Mouse (Mus musculus): ENCODE measurements at regions not wholly inside any gene's neighbourhood (a gene's known extent, or its start where the extent isn't known, plus 50 kb on each side); places are given as distances from the start of the nearest gene placed in this dataset.

GRCm38 (mm10) chr15:86689694-86690093, 475.4 kb downstream of the Tbc1d22a start:
- ATAC-seq (ENCODE audit: insufficient number of reproducible peaks, low FRiP score, low TSS enrichment, low read depth) (no peak), DNase-seq (ENCODE audit: low spot score) (no peak)
- Histone ChIP-seq H3K4me3 (ENCODE audit: low read depth, low read length) (no peak overlapping the region), H3K9ac (ENCODE audit: low read length) (no peak overlapping the region), H3K4me2 (ENCODE audit: low read depth, severe bottlenecking) (no peak overlapping the region), H3K27ac (replicated peaks; ENCODE audit: low read depth, low read length) (no peak overlapping the region), H3K27me3 (ENCODE audit: control insufficient read depth, insufficient read depth, low read length) (no peaks in the 10 kb centered on the region), H3K4me1 (ENCODE audit: control insufficient read depth, insufficient read depth, low read length) (no peaks in the 10 kb centered on the region), H3K9me3 (ENCODE audit: control insufficient read depth, low read length) (no peaks in the 10 kb centered on the region), H3K36me3 (ENCODE audit: control insufficient read depth, insufficient read depth, low read length) (no peaks in the 10 kb centered on the region)
- 79% methylated on average over 8 of the region's 8 CpGs for WGBS

DNA sequence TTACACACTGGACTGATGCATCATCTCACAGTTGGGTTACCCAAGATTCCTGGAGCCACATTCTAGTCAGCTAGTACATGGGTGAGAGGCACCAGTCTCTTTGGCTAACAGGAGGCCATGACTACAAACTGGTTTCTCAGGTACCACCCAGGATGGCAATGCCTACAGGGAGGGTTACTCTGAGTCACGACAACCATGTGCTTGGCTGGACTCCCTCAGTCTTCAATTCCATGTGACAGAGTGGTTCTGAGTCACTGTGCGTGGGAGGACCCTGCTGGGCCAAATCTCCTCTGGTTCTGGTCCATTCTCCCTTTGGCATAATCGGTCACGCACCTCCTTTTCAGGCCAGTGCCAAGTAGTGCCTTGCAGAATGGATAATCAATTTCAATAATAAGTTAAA, 482.5 kb downstream of the Tbc1d22a start:
- Histone ChIP-seq H3K9ac (ENCODE audit: low read length) (no peak overlapping the region), H3K4me3 (ENCODE audit: low read depth, low read length) (no peak overlapping the region), H3K9me3 (ENCODE audit: control insufficient read depth, low read length) (no peaks in the 10 kb centered on the region), H3K27me3 (ENCODE audit: control insufficient read depth, insufficient read depth, low read length) (no peaks in the 10 kb centered on the region), H3K27ac (replicated peaks; ENCODE audit: low read depth, low read length) (no peak overlapping the region), H3K36me3 (ENCODE audit: control insufficient read depth, insufficient read depth, low read length) (no peaks in the 10 kb centered on the region), H3K4me2 (ENCODE audit: low read depth, severe bottlenecking) (no peak overlapping the region), H3K4me1 (ENCODE audit: control insufficient read depth, insufficient read depth, low read length) (no peaks in the 10 kb centered on the region)
- WGBS: 91% methylated on average over 4 of the region's 4 CpGs
- ATAC-seq (ENCODE audit: insufficient number of reproducible peaks, low FRiP score, low TSS enrichment, low read depth): no peak
- DNase-seq (ENCODE audit: low spot score): no peak

DNA sequence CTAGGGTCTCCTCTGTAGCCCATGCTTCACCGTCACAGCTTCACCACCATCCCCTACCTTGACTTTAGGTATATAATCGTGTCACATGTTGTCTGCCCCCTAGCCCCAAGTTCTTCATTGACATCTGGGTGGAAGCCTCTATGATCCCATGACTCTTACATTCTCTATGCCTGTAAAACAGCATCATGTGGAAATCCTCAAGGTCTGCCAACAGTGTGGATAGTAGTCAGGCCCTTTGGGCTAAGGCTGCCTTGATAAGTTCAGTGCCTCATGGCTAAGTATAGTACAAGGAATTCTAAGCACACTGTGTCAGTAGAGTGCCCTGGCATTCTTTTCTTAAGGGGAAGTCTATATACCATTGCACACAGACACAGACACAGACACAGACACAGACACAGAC, 496.2 kb downstream of the Tbc1d22a start:
- no peak for DNase-seq (ENCODE audit: low spot score)
- no peak for ATAC-seq (ENCODE audit: insufficient number of reproducible peaks, low FRiP score, low TSS enrichment, low read depth)
- no peak overlapping the region for H3K27ac ChIP-seq (replicated peaks; ENCODE audit: low read depth, low read length)
- H3K4me3 ChIP-seq (ENCODE audit: low read depth, low read length): no peak overlapping the region
- 86% methylated on average over 2 of the region's 2 CpGs for WGBS
- no peak overlapping the region for H3K9ac ChIP-seq (ENCODE audit: low read length)
- H3K4me2 ChIP-seq (ENCODE audit: low read depth, severe bottlenecking): no peak overlapping the region
- H3K4me1 ChIP-seq (ENCODE audit: control insufficient read depth, insufficient read depth, low read length): no peaks in the 10 kb centered on the region
- no peaks in the 10 kb centered on the region for H3K9me3 ChIP-seq (ENCODE audit: control insufficient read depth, low read length)
- no peaks in the 10 kb centered on the region for H3K36me3 ChIP-seq (ENCODE audit: control insufficient read depth, insufficient read depth, low read length)
- H3K27me3 ChIP-seq (ENCODE audit: control insufficient read depth, insufficient read depth, low read length): no peaks in the 10 kb centered on the region

GRCm38 (mm10) chr15:86718376-86718775, 504.1 kb downstream of the Tbc1d22a start:
- Histone ChIP-seq H3K9me3 (ENCODE audit: control insufficient read depth, low read length) (no peaks in the 10 kb centered on the region), H3K27me3 (ENCODE audit: control insufficient read depth, insufficient read depth, low read length) (no peaks in the 10 kb centered on the region), H3K9ac (ENCODE audit: low read length) (no peak overlapping the region), H3K36me3 (ENCODE audit: control insufficient read depth, insufficient read depth, low read length) (no peaks in the 10 kb centered on the region), H3K27ac (replicated peaks; ENCODE audit: low read depth, low read length) (no peak overlapping the region), H3K4me1 (ENCODE audit: control insufficient read depth, insufficient read depth, low read length) (no peaks in the 10 kb centered on the region), H3K4me3 (ENCODE audit: low read depth, low read length) (no peak overlapping the region), H3K4me2 (ENCODE audit: low read depth, severe bottlenecking) (no peak overlapping the region)
- ATAC-seq (ENCODE audit: insufficient number of reproducible peaks, low FRiP score, low TSS enrichment, low read depth) (no peak), DNase-seq (ENCODE audit: low spot score) (no peak)
- WGBS: 60% methylated on average over 9 of the region's 9 CpGs

- H3K27ac ChIP-seq (replicated peaks; ENCODE audit: low read depth, low read length): no peak overlapping the region
- no peak for ATAC-seq (ENCODE audit: insufficient number of reproducible peaks, low FRiP score, low TSS enrichment, low read depth)
- no peak overlapping the region for H3K4me2 ChIP-seq (ENCODE audit: low read depth, severe bottlenecking)
- 89% methylated on average over 12 of the region's 12 CpGs for WGBS
- H3K4me1 ChIP-seq (ENCODE audit: control insufficient read depth, insufficient read depth, low read length): no peaks in the 10 kb centered on the region
- H3K9ac ChIP-seq (ENCODE audit: low read length): no peak overlapping the region
- no peak overlapping the region for H3K4me3 ChIP-seq (ENCODE audit: low read depth, low read length)
- no peaks in the 10 kb centered on the region for H3K9me3 ChIP-seq (ENCODE audit: control insufficient read depth, low read length)
- no peaks in the 10 kb centered on the region for H3K27me3 ChIP-seq (ENCODE audit: control insufficient read depth, insufficient read depth, low read length)
- DNase-seq (ENCODE audit: low spot score): no peak
- no peaks in the 10 kb centered on the region for H3K36me3 ChIP-seq (ENCODE audit: control insufficient read depth, insufficient read depth, low read length)
Measured at GRCm38 (mm10) chr15:86719088-86719487, 504.8 kb downstream of the Tbc1d22a start.

- WGBS: 67% methylated on average over 5 of the region's 5 CpGs
Measured at GRCm38 (mm10) chr15:86721131-86721530, 506.9 kb downstream of the Tbc1d22a start.

GRCm38 (mm10) chr15:86737945-86738344, 523.7 kb downstream of the Tbc1d22a start:
- Histone ChIP-seq H3K9ac (ENCODE audit: low read length) (no peak overlapping the region), H3K9me3 (ENCODE audit: control insufficient read depth, low read length) (no peaks in the 10 kb centered on the region), H3K27ac (replicated peaks; ENCODE audit: low read depth, low read length) (no peak overlapping the region), H3K4me2 (ENCODE audit: low read depth, severe bottlenecking) (no peak overlapping the region), H3K36me3 (ENCODE audit: control insufficient read depth, insufficient read depth, low read length) (no peaks in the 10 kb centered on the region), H3K4me1 (ENCODE audit: control insufficient read depth, insufficient read depth, low read length) (no peaks in the 10 kb centered on the region), H3K27me3 (ENCODE audit: control insufficient read depth, insufficient read depth, low read length) (no peaks in the 10 kb centered on the region), H3K4me3 (ENCODE audit: low read depth, low read length) (no peak overlapping the region)
- DNase-seq (ENCODE audit: low spot score) (no peak), ATAC-seq (ENCODE audit: insufficient number of reproducible peaks, low FRiP score, low TSS enrichment, low read depth) (no peak)

More at GRCm38 (mm10) chr15:86721131-86721530, 506.9 kb downstream of the Tbc1d22a start:
- H3K4me3 ChIP-seq (ENCODE audit: low read depth, low read length): no peak overlapping the region
- no peaks in the 10 kb centered on the region for H3K36me3 ChIP-seq (ENCODE audit: control insufficient read depth, insufficient read depth, low read length)
- no peak overlapping the region for H3K9ac ChIP-seq (ENCODE audit: low read length)
- no peak overlapping the region for H3K27ac ChIP-seq (replicated peaks; ENCODE audit: low read depth, low read length)
- H3K4me1 ChIP-seq (ENCODE audit: control insufficient read depth, insufficient read depth, low read length): no peaks in the 10 kb centered on the region
- H3K27me3 ChIP-seq (ENCODE audit: control insufficient read depth, insufficient read depth, low read length): no peaks in the 10 kb centered on the region
- ATAC-seq (ENCODE audit: insufficient number of reproducible peaks, low FRiP score, low TSS enrichment, low read depth): no peak
- H3K4me2 ChIP-seq (ENCODE audit: low read depth, severe bottlenecking): no peak overlapping the region
- H3K9me3 ChIP-seq (ENCODE audit: control insufficient read depth, low read length): no peaks in the 10 kb centered on the region
- DNase-seq (ENCODE audit: low spot score): no peak

- Histone ChIP-seq H3K9me3 (ENCODE audit: control insufficient read depth, low read length) (no peaks in the 10 kb centered on the region), H3K4me1 (ENCODE audit: control insufficient read depth, insufficient read depth, low read length) (no peaks in the 10 kb centered on the region), H3K4me3 (ENCODE audit: low read depth, low read length) (no peak overlapping the region), H3K9ac (ENCODE audit: low read length) (no peak overlapping the region), H3K36me3 (ENCODE audit: control insufficient read depth, insufficient read depth, low read length) (no peaks in the 10 kb centered on the region), H3K4me2 (ENCODE audit: low read depth, severe bottlenecking) (no peak overlapping the region), H3K27me3 (ENCODE audit: control insufficient read depth, insufficient read depth, low read length) (no peaks in the 10 kb centered on the region), H3K27ac (replicated peaks; ENCODE audit: low read depth, low read length) (no peak overlapping the region)
- 84% methylated on average over 5 of the region's 5 CpGs for WGBS
- no peak for ATAC-seq (ENCODE audit: insufficient number of reproducible peaks, low FRiP score, low TSS enrichment, low read depth)
- no peak for DNase-seq (ENCODE audit: low spot score)
Measured at GRCm38 (mm10) chr15:86738356-86738755, 524.1 kb downstream of the Tbc1d22a start.

DNA sequence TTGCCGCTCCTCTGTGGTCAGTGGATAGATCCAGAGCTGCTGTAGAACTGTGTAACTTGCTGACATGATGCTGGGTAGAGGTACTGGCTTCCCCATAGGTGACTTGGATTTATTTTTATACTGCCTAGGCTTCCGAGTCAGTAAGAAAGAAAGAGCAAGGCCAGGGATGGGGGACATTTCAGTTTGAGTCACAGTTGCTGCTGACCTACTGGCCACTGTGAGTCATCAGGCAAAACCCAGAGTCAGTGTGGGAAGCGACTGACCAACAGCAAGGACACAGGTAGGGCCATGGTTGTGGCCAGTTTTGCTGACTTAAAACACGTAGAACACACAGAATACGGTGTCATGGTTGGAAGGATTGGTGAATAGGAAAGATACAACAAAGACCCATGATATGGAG, 524.5 kb downstream of the Tbc1d22a start:
- Histone ChIP-seq H3K27me3 (ENCODE audit: control insufficient read depth, insufficient read depth, low read length) (no peaks in the 10 kb centered on the region), H3K27ac (replicated peaks; ENCODE audit: low read depth, low read length) (no peak overlapping the region), H3K4me1 (ENCODE audit: control insufficient read depth, insufficient read depth, low read length) (no peaks in the 10 kb centered on the region), H3K9me3 (ENCODE audit: control insufficient read depth, low read length) (no peaks in the 10 kb centered on the region), H3K4me2 (ENCODE audit: low read depth, severe bottlenecking) (no peak overlapping the region), H3K4me3 (ENCODE audit: low read depth, low read length) (no peak overlapping the region), H3K9ac (ENCODE audit: low read length) (no peak overlapping the region), H3K36me3 (ENCODE audit: control insufficient read depth, insufficient read depth, low read length) (no peaks in the 10 kb centered on the region)
- 92% methylated on average over 5 of the region's 5 CpGs for WGBS
- DNase-seq (ENCODE audit: low spot score) (no peak), ATAC-seq (ENCODE audit: insufficient number of reproducible peaks, low FRiP score, low TSS enrichment, low read depth) (no peak)
